Mouse (Mus musculus): ENCODE results near the gene Mlst8. TPM values are rescaled to one million over a fixed set of nuclear protein-coding genes. Genes with fewer than 3 reads are reported as not detected.
"Not testable (repeated sequence)": the region's sequence is repeated elsewhere in the genome, so short reads cannot be mapped to it uniquely, and the experiment has no call there.

Mlst8 gene
- total RNA-seq, 1 experiment from 2014 or later: 37.3 TPM

DNA sequence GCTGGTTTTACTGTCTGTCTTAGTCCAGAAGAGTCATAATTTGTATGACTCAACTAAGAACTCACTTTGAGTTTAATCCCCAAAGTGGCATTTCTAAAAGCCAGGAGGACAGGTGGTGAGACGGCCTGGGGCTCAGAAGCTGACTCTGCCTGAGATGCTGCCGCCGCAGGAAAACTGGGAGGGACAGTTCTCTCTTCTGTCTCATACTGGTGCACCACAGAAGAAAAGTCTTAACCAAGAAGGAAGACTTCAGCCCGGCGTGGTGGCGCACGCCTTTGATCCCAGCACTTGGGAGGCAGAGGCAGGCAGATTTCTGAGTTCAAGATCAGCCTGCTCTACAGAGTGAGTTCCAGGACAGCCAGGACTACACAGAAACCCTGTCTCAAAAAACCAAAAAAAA, 53.0 kb downstream of the Mlst8 start:
- DNase-seq: no peak

DNA sequence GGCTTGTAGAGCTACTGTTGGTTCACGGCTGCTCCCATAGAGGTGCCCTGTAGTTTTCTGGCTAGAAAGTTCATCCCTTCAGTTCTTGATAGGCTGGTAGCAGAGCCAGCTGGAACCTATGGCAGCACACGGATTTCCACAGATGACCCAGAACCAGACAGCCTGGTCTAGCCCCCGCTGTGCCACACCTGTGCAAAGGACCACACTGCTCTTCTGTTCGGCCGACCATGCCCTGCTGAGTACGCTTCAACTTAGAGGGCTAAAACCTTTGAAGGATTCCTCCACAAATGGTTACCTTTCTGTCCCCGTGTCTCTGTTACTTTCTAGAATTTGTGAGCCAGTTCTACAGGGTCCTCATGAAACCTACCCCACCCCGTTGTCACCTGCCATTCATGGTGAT, 53.6 kb downstream of the Mlst8 start:
- not testable (repeated sequence) for DNase-seq

DNA sequence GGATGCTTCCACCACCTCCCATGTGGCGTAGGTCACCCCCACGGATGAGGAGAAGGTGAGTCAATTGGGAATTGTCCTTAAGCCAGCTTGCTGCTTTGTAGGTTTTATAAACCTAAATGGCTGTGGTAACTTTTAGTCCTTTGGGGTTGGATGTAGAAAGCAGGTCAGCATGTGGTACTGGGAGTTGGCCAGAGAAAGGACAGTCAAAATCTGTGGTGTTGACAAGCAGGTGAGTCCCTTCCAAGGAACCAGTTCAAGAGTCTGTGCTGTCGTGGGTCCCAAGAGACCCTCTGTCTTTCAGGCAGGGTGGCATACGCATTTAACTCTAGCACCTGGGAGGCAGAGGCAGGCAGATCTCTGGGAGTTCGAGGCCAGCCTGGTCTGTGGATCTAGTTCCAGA, 54.4 kb downstream of the Mlst8 start:
- no peak for DNase-seq

Other genes starting within 250 kb of the Mlst8 start
- gene Ccnf, start 227.6 kb downstream of the Mlst8 start, total RNA-seq (2021): 8.3 and 9.6 TPM in 2 replicates
- 0.12 TPM in 1 of 2 replicates, not detected in the other for gene Abca17, start 128.0 kb downstream of the Mlst8 start, total RNA-seq (2021)
- gene Abca3, start 127.1 kb downstream of the Mlst8 start, total RNA-seq (2021): 23.8 and 28.1 TPM in 2 replicates
- gene Rnps1, start 64.5 kb downstream of the Mlst8 start, total RNA-seq (2021): 72.0 and 76.1 TPM in 2 replicates
- gene Eci1, start 52.4 kb downstream of the Mlst8 start, total RNA-seq (2021): 228 and 261 TPM in 2 replicates
- gene Dnase1l2, start 36.0 kb downstream of the Mlst8 start, total RNA-seq (2021): 2.7 and 3.5 TPM in 2 replicates
- gene E4f1, start 8.8 kb downstream of the Mlst8 start, total RNA-seq (2021): 21.7 and 33.7 TPM in 2 replicates
- gene Pgp, start 8.7 kb downstream of the Mlst8 start, total RNA-seq (2021): 71.8 and 83.4 TPM in 2 replicates
- gene Bricd5, start 5.2 kb downstream of the Mlst8 start, total RNA-seq (2021): 0.85 and 0.95 TPM in 2 replicates
- gene Caskin1, start 9.5 kb upstream of the Mlst8 start, total RNA-seq (2021): 26.2 and 60.8 TPM in 2 replicates
- 105 and 133 TPM in 2 replicates for gene Traf7, start 48.9 kb upstream of the Mlst8 start, total RNA-seq (2021)
- gene Rab26, start 55.1 kb upstream of the Mlst8 start, total RNA-seq (2021): 1.3 and 1.4 TPM in 2 replicates
- 45.2 and 65.8 TPM in 2 replicates for gene Pkd1, start 70.8 kb upstream of the Mlst8 start, total RNA-seq (2021)
- gene Tsc2, start 153.6 kb upstream of the Mlst8 start, total RNA-seq (2021): 108 and 138 TPM in 2 replicates
- gene Nthl1, start 153.6 kb upstream of the Mlst8 start, total RNA-seq (2021): 7.2 and 12.6 TPM in 2 replicates
- 53.4 and 63.5 TPM in 2 replicates for gene Slc9a3r2, start 171.2 kb upstream of the Mlst8 start, total RNA-seq (2021)
- not detected in 2 replicates for gene Npw, start 179.4 kb upstream of the Mlst8 start, total RNA-seq (2021)
- gene Zfp598, start 190.6 kb upstream of the Mlst8 start, total RNA-seq (2021): 53.9 and 54.7 TPM in 2 replicates
- gene Syngr3, start 210.9 kb upstream of the Mlst8 start, total RNA-seq (2021): 1.2 and 2.1 TPM in 2 replicates
- gene Gfer, start 217.1 kb upstream of the Mlst8 start, total RNA-seq (2021): 30.5 and 33.5 TPM in 2 replicates
- gene Noxo1, start 217.2 kb upstream of the Mlst8 start, total RNA-seq (2021): 4.5 and 6.5 TPM in 2 replicates
- 33.3 and 39.6 TPM in 2 replicates for gene Tbl3, start 228.6 kb upstream of the Mlst8 start, total RNA-seq (2021)
- gene Rnf151, start 239.0 kb upstream of the Mlst8 start, total RNA-seq (2021): 0.27 and 0.81 TPM in 2 replicates
- 579 and 669 TPM in 2 replicates for gene Rps2, start 239.0 kb upstream of the Mlst8 start, total RNA-seq (2021)
- gene Ndufb10, start 245.4 kb upstream of the Mlst8 start, total RNA-seq (2021): 230 and 272 TPM in 2 replicates
- gene Rpl3l, start 248.7 kb upstream of the Mlst8 start, total RNA-seq (2021): 0.24 TPM in 1 of 2 replicates, not detected in the other